Mouse (Mus musculus) C2C12 (cell line): ENCODE measurements around the gene Baz2b.

Source experiments
- CTCF ChIP-seq: IDR thresholded peaks from one replicate; pipeline ENCODE4 v1.5.1; 2011; ENCODE audit not compliant: control insufficient read depth, insufficient read depth, insufficient read length
- MAX ChIP-seq: IDR thresholded peaks from one replicate; pipeline ENCODE4 v1.6.1; 2011; ENCODE audit warnings: mild to moderate bottlenecking, control low read depth

DNA sequence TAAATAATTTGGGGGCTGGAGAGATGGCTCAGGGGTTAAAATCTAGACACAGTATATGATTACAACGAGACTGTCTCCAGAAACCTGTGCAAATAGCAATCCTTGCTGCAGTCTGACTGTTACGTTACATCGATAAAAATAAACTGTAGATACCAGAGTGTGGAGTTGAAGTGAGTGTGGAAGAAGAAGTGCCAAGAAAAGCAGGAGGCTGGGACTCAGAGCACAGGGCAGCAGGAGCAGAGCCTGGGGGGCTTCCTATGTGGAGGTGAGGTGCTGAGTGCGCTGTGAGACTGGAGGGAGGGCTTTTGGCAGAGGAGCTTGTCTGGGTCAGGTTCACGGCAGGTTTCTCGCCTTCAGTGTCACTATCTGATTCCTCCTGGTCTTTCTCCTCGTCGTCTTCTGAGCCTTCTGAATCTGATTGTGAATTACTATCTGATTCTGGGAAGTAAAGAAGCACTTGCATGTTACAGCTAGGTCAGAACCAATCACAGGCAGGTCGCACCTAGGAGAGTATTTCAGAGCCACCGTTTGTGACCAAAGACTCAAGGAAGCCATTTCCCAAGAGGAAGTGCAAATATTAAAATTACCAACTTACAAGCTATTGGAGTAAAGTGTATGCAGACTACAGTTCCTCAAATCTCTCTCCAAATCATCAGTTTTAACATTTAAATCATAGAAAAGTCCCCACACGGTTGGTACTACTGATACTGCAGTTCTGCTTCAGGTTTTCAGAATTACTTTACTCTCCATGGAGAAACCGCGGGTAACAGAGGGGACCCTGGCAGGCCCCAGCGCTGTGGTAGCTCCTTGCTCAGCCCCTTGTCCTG lies 249.8 kb downstream of the Baz2b start:
- TF ChIP-seq CTCF (no peak), MAX (no peak)
